Mouse (Mus musculus) cerebellum, postnatal 25 days (tissue): ENCODE measurements around the gene Lgals4.

ENCODE experiments used
- DNase-seq, 2 experiments: peaks; one replicate each; pipeline ENCODE4 v3.0.0; 2021; ENCODE audit warnings: mixed read lengths in 2 of 2

Lgals4 gene

DNA sequence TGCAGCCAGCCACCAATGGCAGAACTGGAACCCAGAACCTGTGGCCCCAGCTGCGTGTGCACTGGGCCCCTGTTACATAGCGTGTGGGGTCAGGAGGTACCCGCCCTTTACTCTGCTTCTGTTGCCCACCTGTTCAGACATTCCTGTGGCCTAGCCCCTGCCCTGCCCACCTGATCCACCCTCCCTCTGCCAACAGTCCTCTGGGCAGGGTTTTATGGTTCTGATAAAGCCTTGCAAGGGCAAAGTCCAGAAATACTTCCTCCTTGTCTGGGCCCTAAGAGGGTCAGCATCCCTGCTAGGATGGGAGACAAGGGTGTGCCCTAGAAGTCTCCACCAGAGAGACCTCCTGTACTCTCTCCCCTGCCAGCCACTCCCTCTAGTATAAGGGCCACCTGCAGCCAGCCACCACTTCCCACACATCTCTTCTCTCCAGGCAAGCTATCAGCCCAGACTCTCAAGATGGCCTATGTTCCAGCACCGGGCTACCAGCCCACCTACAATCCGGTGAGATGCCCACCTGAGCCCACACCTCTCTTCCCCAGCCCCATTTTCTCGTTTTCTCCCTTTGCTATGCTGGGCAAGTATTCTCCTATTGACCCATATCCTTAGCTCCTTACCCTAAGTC, at the start of gene Lgals4:
Gene Lgals4 (plus strand): TSS at position 132 of the 625 bp plus-strand sequence.
- DNase-seq = no peak

DNA sequence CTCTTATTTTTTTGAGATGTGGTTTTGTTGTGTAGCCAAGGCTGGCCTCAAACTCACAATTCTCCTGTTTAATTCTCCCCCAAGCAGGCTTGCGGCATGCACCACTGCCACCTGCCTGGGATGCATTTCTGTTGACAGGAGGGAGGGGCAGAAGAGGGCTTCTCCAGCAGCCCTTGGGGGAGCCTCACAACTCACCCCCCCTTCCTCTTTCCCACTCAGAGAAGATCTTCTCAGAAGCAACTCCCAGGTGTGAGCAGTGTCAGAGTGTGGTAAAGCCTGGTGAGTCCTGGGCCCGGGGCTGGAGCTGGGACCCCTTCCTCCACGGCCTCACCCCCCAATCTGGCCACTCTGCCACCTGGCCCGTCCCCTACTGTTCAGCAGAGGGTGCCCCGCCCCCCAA, 48.5 kb upstream of the Lgals4 start:
- DNase-seq = no peak

DNA sequence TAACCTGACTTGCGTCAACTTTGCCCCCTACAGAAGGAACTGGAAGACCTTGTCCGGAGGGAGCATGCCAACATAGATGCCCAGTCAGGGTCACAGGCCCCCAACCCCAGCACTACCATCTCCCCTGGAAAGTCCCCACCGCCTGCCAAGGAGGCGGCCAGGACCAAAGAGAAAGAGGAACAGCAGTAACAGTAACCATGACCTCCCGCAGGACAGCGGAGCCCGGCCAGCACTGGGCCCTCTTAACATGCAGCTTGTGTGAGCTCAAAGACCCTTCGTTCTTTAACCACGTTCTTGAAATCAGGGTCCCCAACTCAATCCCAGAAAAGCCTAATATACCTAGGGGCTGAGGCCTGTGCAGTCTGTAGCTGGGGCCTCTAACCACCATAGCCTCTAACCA, 45.8 kb upstream of the Lgals4 start:
- DNase-seq = no peak

DNA sequence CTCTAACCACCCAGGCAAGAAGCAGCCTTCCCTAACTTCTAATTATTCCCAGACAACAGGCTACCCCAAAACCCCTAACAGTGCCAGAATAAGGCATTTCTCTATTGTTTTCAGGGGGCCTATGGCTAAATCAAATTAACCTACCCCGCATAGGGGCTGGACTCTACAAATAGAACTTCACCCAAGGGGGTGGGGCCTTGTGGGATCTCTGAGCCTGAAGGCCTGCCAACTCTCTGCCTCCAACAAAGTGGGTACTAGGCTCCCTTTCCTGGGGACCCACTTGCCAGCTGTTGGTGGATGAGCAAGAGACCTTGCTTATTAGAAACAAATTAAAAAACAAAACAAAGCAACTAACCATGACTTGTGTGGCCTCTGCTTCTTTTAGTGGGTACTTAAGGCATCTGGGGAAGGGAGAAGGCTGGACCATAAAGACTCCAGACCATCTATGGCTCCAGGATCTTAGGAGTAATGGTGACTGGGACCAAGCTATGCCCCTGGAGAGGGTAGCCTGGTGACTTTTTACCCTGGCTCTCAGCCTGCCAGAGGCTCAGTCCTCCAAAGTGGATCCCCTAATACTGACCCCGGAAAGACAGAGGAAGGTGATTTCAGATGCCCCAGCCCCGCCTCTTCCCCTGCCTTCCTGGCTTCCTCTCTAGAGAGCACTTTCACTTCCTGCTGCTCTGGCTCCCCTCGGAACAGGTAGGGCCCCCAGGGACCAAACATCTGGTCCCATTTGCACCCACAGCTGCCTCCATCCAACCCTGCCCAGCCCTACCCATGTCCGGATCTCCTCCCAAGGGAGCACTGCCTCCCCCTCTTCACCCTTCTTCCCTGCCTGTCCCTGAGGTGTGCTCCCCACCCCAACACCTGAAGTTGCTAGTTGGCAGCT, 45.1 kb upstream of the Lgals4 start, which contains the start of gene Rinl:
Gene Rinl (plus strand): TSS at position 663 of the 889 bp plus-strand sequence.
- DNase-seq = no peak

DNA sequence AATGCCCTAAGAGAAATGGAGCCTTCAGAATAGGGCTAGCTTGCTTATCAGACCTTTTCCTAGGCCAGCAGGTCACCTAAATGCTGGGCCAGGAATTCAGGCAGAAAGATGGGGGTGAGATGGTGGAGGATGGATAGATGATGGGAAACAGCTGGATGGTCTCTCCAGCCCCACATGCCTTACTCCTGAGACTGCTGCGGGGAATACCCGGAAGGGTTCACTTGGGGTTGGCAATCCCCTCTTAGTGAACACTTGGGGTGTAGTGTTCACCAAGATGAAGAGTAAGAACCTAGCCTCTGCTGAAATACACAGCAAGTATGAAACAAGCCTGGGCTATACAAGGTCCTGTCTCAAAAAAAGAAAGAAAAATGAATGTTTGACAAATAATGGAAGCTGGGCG, 44.4 kb upstream of the Lgals4 start:
- DNase-seq = no peak

DNA sequence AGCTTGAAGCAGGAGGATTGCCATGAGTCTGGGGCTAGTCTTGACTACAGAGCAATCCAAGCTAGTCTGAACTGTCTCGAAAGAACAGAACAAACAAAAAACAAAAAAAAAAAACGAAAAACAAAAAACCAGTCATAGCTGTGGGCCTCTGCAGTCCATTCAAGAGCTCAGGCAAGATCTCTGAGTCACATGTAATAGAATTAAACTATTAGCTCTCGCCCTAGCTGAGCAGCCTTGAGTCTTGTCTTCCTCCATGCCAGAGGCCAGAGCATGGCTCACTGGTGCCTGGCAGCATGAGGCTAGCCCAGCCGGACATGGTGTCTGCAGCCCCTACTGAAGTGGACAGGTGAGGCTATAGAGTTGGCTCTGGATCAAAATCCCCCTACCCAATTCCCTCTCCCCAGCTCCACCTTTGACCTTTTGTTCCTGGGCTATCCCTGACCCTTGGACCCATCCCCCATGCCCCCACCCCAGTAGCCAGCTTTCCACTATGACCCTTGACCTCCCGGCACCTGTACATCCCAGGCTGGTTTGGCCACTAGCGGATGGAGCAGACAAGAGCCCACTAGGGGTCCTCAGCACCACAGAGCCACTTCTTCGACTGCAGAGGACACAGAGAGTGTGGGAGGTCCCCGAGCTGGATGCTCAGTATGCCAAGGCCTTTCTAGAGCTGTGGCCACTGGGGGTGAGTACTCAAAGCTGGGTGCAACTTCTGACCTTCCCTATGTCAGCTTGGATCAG, 43.4 kb upstream of the Lgals4 start:
- no peak for DNase-seq

DNA sequence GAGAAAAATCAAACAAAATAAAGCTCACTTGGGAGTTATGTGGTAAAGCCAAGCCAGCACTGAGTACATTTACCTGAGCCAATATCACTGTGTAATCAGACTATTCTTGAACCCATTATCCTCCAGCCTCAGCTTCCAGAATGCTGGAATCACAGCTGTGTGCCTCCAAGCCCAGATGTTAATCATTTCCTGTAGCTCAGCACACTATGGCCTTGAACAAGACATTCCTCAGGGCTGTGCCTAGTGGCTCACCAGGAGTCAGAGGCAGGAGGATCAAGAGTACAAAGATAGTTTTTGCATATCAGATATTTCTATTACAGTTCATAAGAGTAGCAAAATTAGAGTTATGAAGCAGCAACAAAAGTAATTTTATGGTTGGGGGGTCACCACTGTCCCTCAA, 41.9 kb upstream of the Lgals4 start:
- no peak for DNase-seq

DNA sequence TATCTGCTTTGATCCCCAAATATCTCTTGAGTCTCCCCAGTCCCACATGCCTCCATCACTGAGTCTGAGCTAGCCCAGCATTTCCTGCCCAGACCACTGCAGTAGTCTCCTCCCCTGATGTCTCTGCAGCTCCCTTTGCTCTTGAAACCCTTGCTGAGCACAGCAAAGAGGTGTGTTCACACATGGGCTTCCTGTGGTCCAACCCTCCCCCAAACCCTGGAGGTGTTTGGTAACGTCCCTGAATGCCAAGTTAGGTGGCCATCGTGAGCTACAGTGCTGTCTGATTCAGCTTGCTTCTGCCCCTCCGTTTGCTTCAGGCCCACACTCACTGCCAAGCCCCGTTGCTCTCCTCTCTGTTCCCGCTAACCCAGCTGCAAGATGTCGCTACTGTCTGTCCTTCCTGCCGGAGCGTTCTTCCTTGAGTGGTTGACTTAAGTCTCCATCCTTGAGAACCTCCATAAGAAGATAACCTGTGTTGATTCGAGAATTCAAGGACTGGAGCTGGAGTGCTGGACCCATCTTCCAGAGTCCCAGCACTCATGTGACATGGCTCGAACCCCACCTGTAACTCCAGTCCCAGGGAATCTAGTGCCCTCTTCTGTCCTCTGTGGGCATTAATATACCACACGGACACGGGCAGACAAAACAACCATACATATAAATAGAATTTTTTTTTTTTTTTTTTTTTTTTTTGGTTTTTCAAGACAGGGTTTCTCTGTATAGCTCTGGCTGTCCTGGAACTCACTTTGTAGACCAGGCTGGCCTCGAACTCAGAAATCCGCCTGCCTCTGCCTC, 41.1 kb upstream of the Lgals4 start:
- no peak for DNase-seq

DNA sequence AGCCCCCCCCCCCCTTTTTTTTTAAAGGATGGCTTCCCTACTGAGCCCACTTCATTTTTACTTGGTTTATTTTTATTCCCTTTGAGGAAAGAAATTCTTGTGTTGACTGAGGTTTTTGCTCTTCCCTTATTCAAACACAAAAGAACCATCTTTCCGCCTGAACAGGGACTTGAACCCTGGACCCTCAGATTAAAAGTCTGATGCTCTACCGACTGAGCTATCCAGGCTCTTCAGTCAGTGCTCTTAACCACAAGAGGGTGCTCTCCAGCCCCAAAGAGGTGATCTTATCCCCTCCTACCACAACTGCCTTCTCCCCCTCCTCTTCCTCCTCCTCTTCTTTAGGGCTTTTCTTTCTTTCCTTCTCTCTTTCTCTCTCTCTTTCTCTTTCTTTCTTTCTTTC, 39.8 kb upstream of the Lgals4 start:
- DNase-seq = no peak

DNA sequence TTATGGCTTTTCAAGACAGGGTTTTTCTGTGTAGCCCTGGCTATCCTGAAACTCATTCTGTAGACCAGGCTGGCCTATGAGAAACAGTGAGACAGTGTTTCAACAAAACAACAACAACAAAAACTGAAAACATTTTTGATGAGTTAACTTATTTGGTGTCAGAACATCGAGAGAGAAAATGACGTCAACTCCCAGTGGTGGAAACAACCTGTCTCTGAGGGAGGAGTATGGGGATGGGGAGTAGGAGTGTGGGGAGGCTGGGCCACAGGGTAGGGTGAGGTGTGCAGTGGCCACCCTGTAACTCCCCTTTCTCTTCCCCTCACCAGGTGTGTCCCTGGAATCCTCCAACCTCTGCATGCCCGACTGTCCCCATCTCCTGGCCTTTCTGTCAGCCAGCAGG, 39.2 kb upstream of the Lgals4 start:
- DNase-seq = no peak

DNA sequence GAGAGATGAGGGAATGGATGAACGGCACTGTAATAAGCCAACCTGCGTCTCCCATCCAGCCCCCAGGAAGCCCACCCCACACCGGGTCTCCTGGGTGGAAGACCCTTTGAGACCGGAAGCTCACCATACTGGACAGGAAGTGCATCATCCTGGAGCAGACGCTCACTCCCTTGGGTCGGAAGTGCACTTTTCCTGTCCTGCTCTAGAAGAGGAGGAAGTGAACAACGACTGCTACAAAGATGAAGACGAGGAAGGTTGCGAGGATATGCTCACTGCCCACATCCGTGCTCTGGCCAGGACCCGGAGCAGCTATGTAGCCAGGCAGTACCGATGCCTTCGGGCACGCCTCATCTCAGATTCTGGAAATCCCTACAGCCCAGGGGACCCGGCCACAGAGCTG, 37.8 kb upstream of the Lgals4 start:
- no peak for DNase-seq

DNA sequence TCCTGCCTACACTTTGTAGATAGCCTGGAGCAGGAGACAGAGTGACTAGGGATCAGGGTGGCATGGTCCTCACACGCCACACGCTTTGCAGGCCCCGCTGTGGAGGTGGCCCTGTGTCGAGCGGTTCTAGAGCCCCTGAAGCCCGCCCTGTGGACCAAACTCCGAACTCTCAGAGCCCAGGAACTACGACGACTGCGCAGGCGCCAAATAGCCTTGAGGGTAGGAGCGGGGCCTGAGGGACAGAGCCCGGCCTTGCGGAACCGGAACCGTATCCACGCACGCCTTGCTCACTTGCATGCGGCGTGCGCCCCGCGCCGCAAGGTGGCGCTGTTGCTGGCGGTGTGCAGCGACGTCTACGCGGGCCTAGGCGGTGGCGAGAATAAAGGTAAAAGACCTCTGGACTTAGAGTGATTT, 37.1 kb upstream of the Lgals4 start:
- DNase-seq = peak; percentile 89 to 93

DNA sequence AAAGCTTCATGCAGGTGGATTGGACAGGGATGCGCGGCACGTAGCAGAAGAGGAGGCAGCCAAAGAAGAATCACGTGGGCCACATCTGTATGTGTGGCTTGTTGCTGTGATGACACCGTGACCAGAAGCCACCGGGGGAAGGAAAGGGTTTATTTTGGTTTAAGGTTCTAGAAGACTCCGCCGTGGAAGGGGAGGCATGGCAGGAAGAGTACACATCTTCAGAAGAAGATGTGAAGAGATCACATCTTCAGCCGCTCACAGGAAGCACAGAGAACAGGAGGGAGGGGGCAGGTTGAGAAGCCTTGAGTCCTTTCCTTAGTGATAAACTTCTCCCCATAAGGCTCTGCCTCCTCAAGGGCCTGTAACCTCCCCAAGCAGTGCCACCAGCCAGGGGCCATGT, 33.7 kb upstream of the Lgals4 start:
- DNase-seq = no peak

DNA sequence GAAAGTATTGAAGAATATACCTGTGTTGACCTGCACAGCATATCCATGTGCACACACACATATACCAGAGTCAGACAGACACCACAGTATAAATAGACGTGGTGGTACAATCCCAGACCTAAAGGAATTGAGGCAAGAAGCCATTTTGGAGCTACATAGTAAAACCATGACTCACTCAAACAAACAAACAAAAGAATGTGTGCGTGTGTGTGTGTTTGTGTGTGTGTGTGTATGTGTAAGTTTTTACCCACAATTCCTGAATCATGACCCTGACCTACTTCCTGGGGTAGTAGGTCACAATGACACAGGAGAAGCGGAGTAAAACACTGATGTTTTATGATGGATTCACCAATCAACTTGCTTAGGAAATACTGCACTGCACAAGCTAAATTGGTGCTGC, 32.2 kb upstream of the Lgals4 start:
- DNase-seq = no peak

DNA sequence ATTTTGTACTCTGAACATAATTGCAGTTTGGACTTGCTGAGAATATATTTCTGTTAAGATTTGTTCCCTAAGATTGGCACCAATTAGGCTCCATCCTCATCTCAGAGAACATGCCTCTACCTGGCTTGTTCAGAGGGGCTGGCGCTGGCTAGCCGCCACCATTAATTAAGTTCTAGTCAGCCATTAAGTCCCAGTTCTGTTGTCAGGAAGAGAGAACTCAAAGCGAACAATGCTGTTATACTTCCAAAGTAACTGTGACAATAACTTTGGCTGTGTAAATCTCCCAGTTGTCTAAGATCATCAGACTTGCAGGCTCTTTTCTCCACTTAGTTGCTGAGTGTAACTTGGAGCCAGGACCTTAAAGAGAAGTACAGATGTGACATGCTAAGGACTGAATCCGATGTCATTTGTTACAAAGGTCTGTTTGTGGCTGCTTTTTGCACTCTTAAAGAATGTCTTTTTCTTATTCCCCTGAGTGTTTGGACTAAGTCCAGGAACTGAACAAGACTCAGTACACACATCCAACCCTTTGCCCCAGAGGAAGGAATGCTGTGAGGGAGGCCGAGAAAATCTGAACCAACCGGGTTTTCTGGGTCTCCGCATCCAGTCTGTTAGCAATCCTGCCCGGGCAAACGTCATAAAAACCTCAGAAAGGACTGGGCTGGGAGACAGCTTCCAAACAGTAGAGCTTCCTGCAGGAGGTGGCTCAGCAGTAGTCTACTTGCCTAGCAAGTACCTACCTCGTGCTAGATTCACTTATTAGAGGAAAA, 31.6 kb upstream of the Lgals4 start:
- no peak for DNase-seq

DNA sequence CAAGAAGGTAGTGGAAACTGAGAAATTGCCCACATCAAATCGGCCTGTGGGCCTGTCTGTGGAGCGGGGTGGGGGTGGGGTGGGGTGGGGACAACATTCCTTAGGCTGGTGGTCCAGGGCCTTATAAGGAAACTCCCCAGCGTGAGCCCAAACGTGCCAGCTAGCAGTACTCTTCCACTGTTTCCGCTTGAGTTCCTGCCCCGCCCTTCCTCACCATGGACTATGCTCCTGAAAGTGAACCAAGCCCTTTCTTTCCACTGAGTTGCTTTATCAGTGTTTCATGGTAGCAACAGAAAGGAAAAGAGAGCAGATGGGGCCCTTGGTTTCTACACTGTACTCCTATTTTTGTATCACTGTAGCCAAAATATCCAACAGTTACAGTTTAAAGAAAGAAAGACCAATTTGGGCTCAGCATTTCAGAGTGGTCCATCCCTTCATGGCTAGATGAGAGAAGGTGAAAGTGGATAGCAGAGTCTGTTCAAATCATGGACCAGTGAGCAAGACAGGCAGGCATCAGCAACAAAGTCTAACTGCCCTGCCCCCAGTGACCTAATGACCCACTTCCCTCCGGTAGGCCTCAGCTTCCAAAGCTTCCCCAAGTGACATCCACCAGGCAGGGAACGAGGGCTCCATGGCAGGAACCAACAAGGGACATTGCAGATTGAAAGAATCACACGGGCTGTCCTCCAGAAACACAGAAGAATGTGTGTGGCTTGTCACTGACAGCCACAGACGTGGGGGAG, 30.6 kb upstream of the Lgals4 start:
- no peak for DNase-seq

DNA sequence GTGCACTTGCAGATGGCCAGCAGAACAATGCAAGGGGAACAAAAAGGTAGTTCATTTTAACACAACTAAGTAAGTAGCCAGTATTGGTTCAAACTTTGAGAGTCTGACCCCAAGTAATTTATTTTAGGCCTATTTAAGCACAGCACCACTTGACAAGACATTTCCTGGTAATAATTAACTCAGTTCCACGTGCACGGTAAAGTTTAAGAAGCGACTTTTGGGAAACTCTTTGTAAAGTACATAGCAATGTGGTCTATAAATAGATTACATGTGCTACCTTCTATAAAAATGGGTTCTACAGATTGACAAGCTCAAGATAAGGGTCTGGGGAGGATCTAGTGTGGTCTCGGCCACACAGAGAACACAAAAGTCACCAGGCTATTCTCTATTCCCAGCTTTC, 29.9 kb upstream of the Lgals4 start:
- DNase-seq = no peak

DNA sequence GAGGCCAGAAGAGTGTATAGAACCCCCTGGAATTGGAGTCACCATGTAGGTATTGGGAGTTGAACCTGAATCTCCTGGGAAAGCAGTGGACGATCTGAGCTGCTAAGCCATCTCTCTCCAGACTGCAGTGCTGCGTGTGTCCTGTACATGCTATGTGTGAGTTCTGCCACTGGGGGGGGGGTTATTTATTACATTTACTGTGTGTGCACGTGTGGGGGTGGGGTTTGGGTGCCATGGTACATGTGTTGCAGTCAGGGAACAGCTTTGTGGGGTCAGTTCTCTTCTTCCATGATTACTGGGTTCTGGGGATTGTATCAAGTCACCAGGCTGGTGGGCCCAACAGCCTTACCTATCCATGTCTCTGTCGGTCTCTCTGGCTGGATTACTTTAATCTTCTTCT, 26.8 kb upstream of the Lgals4 start:
- peak in 1 of 2 experiments; percentile 42 for DNase-seq

DNA sequence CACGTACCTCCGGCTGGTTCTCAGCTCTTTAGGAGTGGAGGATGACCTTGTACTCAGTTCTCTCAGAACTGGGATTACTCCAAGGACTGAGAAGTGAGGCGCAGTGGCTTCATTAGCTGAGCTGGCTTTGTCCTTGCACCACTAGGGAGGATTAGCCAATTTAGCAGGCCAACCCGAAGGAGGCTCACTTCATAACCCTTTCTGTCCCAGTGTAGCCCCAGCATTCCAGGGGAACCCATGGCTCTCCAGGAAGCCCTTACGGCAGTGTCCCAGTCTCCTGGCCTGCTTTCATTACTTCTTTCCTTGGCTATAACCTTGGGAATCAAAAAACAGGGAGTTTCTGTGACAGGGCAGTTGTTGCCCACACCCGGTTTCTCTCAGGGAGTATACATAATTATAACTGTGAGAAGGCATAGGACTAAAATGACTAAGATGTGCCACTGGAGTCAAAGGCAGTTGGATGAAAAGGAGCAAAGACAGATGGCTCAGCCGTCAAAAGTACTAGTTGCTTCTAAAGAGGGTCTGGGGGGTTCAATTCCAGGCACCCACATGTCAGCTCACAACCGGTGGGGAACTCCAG, 25.9 kb upstream of the Lgals4 start:
- DNase-seq = peak; percentile 36 to 46

DNA sequence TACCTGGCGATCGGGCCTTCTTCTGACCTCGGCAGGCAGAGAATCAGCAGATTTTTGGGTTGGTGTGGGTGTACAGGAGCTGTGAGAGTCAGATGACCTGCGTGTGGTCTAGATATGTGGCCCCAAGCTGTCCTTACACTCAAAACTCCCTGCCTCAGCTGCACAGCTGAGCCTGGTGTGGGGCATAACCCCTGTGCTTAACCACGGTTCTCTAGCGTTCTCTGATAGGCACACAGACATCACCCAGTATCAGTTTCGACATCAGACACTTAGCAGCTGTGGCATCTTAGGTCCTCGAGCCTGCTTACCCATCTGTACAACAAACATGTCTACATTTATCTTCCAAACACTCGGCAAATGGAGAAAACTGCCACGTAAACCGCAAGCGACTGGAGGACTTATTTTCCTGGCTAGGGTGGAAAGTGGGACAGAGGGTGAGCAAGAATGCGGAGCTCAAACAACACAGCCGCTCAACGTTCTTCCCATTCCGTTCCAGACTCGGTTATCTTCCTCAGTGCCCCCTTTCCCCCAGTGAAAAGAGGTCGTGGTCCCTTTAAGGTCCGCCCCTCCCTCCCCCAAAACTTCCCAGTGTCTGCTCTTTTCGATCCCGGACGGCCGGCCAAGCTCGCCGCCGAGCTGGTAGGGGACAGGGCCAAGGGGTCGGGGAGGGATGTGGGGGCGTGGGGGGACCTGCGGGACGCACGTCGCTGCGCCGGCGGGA, 25.3 kb upstream of the Lgals4 start, which contains the start of gene Hnrnpl:
Gene Hnrnpl (plus strand): TSS at position 321 of the 721 bp plus-strand sequence.
- DNase-seq = peak in 1 of 2 experiments; percentile 52
